ENCODE assay signal across 8 mouse cellular contexts in the genomic region with DNA sequence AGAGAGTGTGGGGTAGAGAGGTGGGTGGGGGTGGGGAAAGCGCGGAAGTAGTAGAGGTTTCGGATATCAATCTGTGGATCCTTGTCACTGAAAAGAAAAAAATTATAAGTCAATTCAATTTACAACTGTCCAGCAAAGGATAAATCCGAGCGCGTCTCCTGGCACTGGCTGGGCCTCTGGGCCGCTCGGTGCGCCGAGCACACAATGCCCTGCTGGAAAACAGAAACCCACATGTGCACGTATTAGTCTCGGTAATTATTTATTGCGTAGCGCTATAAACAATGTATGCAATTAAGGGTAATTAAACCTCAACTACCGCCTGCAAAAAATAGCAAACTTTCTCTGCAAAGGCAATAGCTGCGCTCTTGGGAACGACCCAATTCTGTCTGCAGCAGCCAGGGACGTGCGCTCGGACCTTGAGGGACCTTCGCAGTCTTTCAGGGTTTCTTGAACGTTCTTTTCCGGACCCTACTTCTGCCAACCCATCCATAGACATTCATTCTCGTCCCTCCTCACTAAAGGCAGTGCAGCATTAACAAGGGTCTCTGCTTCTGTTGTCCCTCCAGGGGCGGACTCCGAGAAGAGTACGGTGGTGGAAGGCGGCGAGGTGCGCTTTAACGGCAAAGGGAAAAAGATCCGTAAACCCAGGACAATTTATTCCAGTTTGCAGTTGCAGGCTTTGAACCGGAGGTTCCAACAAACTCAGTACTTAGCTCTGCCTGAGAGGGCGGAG. TPM values are rescaled to one million over a fixed set of nuclear protein-coding genes. Genes with fewer than 3 reads are reported as not detected.
DNase-seq lines count a peak whose midpoint lies in the region; ATAC-seq and TF ChIP-seq lines count a peak whose summit lies in the region.

No protein-coding gene starts in this region.

- no peak overlapping the region for H3K27ac ChIP-seq in layer of hippocampus, adult 2 months
- no peak overlapping the region for H3K27ac ChIP-seq in cortical plate, adult 2 months (ENCODE audit: insufficient read depth, low read length)
- no peak overlapping the region for H3K27ac ChIP-seq in hindbrain, embryonic 13.5 days
- H3K27ac ChIP-seq in neural tube, embryonic 11.5 days (ENCODE audit: low read depth, low read length), result no peak overlapping the region

- no peak for DNase-seq in layer of hippocampus, adult 2 months (ENCODE audit: low spot score in 2 of 2)
- no peak for DNase-seq in layer of hippocampus, postnatal 14 days (ENCODE audit: low spot score in 2 of 2)
- DNase-seq in neural tube, embryonic 11.5 days (ENCODE audit: low spot score), result no peak
- DNase-seq in spleen, adult 12 weeks (ENCODE audit: low spot score), result no peak
- DNase-seq in cerebellum, adult 11 months, result no peak
- no peak for DNase-seq in lung, adult 2 months

- peaks cover 97% of the 10 kb centered on the region for H3K27me3 ChIP-seq in hindbrain, embryonic 13.5 days
- peaks cover 93% of the 10 kb centered on the region for H3K27me3 ChIP-seq in neural tube, embryonic 11.5 days (ENCODE audit: control insufficient read depth, insufficient read depth, low read length)

- H3K4me1 ChIP-seq in cortical plate, adult 2 months (ENCODE audit: control insufficient read depth, insufficient read depth, low read length), result no peaks in the 10 kb centered on the region
- H3K4me1 ChIP-seq in hindbrain, embryonic 13.5 days (replicated peaks), result peaks cover 26% of the 10 kb centered on the region
- peaks cover 11% of the 10 kb centered on the region; the same call in 1 of the 2 replicates for H3K4me1 ChIP-seq in neural tube, embryonic 11.5 days (ENCODE audit: control insufficient read depth, insufficient read depth, low read length)
- peaks cover 10% of the 10 kb centered on the region for H3K4me1 ChIP-seq in lung, adult 2 months (ENCODE audit: control insufficient read depth, insufficient read depth, low read length)

- no peaks in the 10 kb centered on the region for H3K9me3 ChIP-seq in hindbrain, embryonic 13.5 days
- no peaks in the 10 kb centered on the region for H3K9me3 ChIP-seq in neural tube, embryonic 11.5 days (ENCODE audit: control insufficient read depth, low read length)

- no peak for ATAC-seq in hindbrain, embryonic 13.5 days (ENCODE audit: low FRiP score)
- ATAC-seq in neural tube, embryonic 11.5 days (ENCODE audit: insufficient read depth, low FRiP score, low TSS enrichment), result no peak

- no peak for TF ChIP-seq CTCF in layer of hippocampus, adult 2 months (conservative IDR thresholded peaks at IDR 0.05)
- no peak for TF ChIP-seq CTCF in cortical plate, adult 2 months (IDR thresholded peaks at IDR 0.05; ENCODE audit: extremely low read depth, insufficient read depth, low read length)
- no peak for TF ChIP-seq CTCF in lung, adult 2 months (IDR thresholded peaks at IDR 0.05; ENCODE audit: insufficient read depth, low read length)

- H3K4me2 ChIP-seq in hindbrain, embryonic 13.5 days, result peak overlapping the region; percentile 63; the same call in 1 of the 2 replicates
- peak overlapping the region; percentile 59 for H3K4me2 ChIP-seq in neural tube, embryonic 11.5 days (ENCODE audit: low read depth)

- H3K36me3 ChIP-seq in hindbrain, embryonic 13.5 days, result no peaks in the 10 kb centered on the region
- no peaks in the 10 kb centered on the region for H3K36me3 ChIP-seq in neural tube, embryonic 11.5 days (ENCODE audit: control insufficient read depth, insufficient read depth, low read length)

- peak overlapping the region; percentile 20; the same call in 1 of the 2 replicates for H3K4me3 ChIP-seq in layer of hippocampus, adult 2 months
- H3K4me3 ChIP-seq in cortical plate, adult 2 months (ENCODE audit: insufficient read depth, low read length), result peak overlapping the region; percentile 43
- peak overlapping the region; percentile 39; the same call in 1 of the 2 replicates for H3K4me3 ChIP-seq in hindbrain, embryonic 13.5 days
- peak overlapping the region; percentile 31 for H3K4me3 ChIP-seq in neural tube, embryonic 11.5 days (ENCODE audit: low read depth, low read length)
- no peak overlapping the region for H3K4me3 ChIP-seq in lung, adult 2 months (replicated peaks; ENCODE audit: extremely low read depth, low read depth, low read length)

- 1% methylated on average over 34 of the region's 34 CpGs for WGBS in hindbrain, embryonic 13.5 days
- under 1% methylated on average over 34 of the region's 34 CpGs for WGBS in neural tube, embryonic 11.5 days
- 4% methylated on average over 34 of the region's 34 CpGs for WGBS in lung, adult 2 months

- no peak for TF ChIP-seq POLR2A in cortical plate, adult 2 months (IDR thresholded peaks at IDR 0.05; ENCODE audit: extremely low read depth, insufficient read depth, low read length)
- no peak for TF ChIP-seq POLR2A in lung, adult 2 months (IDR thresholded peaks at IDR 0.05; ENCODE audit: borderline replicate concordance, extremely low read depth, low read depth, low read length)

- H3K9ac ChIP-seq in hindbrain, embryonic 13.5 days, result no peak overlapping the region
- H3K9ac ChIP-seq in neural tube, embryonic 11.5 days (ENCODE audit: low read length), result no peak overlapping the region

RNA-seq across cellular contexts. Expression of gene Dlx1, which starts 2.6 kb away (rescaled TPM):
- 10 to 100 TPM; 15.4 to 17.5 TPM for total RNA-seq in layer of hippocampus, adult 2 months (2021)
- total RNA-seq in layer of hippocampus, postnatal 14 days (2021), result 10 to 100 TPM; 18.4 to 24.4 TPM
- 26.7 and 27.8 TPM in 2 replicates for polyA plus RNA-seq in cortical plate, adult 2 months (2012; rRNA removed)
- polyA plus RNA-seq in hindbrain, embryonic 13.5 days (2015; fragmentation: Nextera tagmentation; extraction: Ambion mirVana), result 0.96 and 1.4 TPM in 2 replicates
- 1.2 and 2.5 TPM in 2 replicates for polyA plus RNA-seq in neural tube, embryonic 11.5 days (2014; fragmentation: Nextera tagmentation; extraction: Ambion mirVana)
- polyA plus RNA-seq in lung, adult 2 months (2012; rRNA removed), result 0.29 and 0.43 TPM in 2 replicates

RNA-seq across cellular contexts. Expression of gene Dlx2, which starts 16.0 kb away (rescaled TPM):
- total RNA-seq in layer of hippocampus, adult 2 months (2021), result 1 to 10 TPM; 4.5 to 4.8 TPM
- 1 to 10 TPM; 6.2 to 7.5 TPM for total RNA-seq in layer of hippocampus, postnatal 14 days (2021)
- polyA plus RNA-seq in cortical plate, adult 2 months (2012; rRNA removed), result 4.1 and 4.2 TPM in 2 replicates
- polyA plus RNA-seq in hindbrain, embryonic 13.5 days (2015; fragmentation: Nextera tagmentation; extraction: Ambion mirVana), result 0.51 and 0.76 TPM in 2 replicates
- polyA plus RNA-seq in neural tube, embryonic 11.5 days (2014; fragmentation: Nextera tagmentation; extraction: Ambion mirVana), result 2.2 TPM in 2 replicates
- 0.04 TPM in 1 of 2 replicates, not detected in the other for polyA plus RNA-seq in lung, adult 2 months (2012; rRNA removed)
